Mouse (Mus musculus) MEL (cell line): ENCODE data around the gene Tekt5.

ENCODE experiments used
- CTCF ChIP-seq, 3 experiments: IDR thresholded peaks in 2 of 3; conservative IDR thresholded peaks in 1 of 3; 2 replicates each; pipeline ENCODE4 v1.5.1; 2011 to 2012; ENCODE audit warnings: low read length in 3 of 3, low read depth in 2 of 3, mild to moderate bottlenecking in 2 of 3, improper control_type of control experiment in 1 of 3, inconsistent platforms in 1 of 3, mixed read lengths in 1 of 3, moderate library complexity in 1 of 3; ENCODE audit not compliant: control insufficient read depth in 1 of 3, insufficient read depth in 1 of 3, poor library complexity in 1 of 3, severe bottlenecking in 1 of 3
- JUND ChIP-seq: IDR thresholded peaks from 2 replicates; pipeline ENCODE4 v1.6.1; 2011; ENCODE audit warnings: low read depth, mild to moderate bottlenecking, improper control_type of control experiment, low read length

GRCm38 (mm10) chr16:10441761-10442160 is 46.5 kb upstream of the Tekt5 start:
- no peak for TF ChIP-seq CTCF (IDR thresholded peaks at IDR 0.05 in 2 of 3, conservative IDR thresholded peaks at IDR 0.05 in 1 of 3; ENCODE audit: control insufficient read depth in 1 of 3, insufficient read depth in 1 of 3, low read depth in 2 of 3, low read length in 3 of 3, poor library complexity in 1 of 3, severe bottlenecking in 1 of 3)
- TF ChIP-seq JUND: no peak
